Mouse (Mus musculus) forebrain, embryonic 15.5 days (tissue): Measurements from ENCODE around the gene 1700074P13Rik. TPM values are rescaled to one million over a fixed set of nuclear protein-coding genes. Genes with fewer than 3 reads are reported as not detected.
"Not testable (repeated sequence)": the region's sequence is repeated elsewhere in the genome, so short reads cannot be mapped to it uniquely, and the experiment has no call there.

Experiments used
- ATAC-seq: fragments of 200-750 bp; cut with Nextera tagmentation; replicated peaks from 2 replicates; pipeline ENCODE4 v1.8.0; 2017; ENCODE audit warnings: mild to moderate bottlenecking, moderate TSS enrichment, moderate library complexity
- H3K27ac ChIP-seq: fragments of 300-500 bp; sonication (generic); replicated peaks from 2 replicates; pipeline ENCODE4 v1.5.1; 2015; ENCODE audit warnings: mild to moderate bottlenecking, inconsistent platforms
- H3K27me3 ChIP-seq: fragments of 300-500 bp; sonication (generic); 2 replicates; pipeline ENCODE4 v1.6.1; 2015; ENCODE audit warnings: inconsistent platforms
- H3K36me3 ChIP-seq: fragments of 300-500 bp; sonication (generic); 2 replicates; pipeline ENCODE4 v1.6.1; 2015; ENCODE audit warnings: mild to moderate bottlenecking, inconsistent platforms
- H3K4me1 ChIP-seq: fragments of 300-500 bp; sonication (generic); 2 replicates; pipeline ENCODE4 v1.6.1; 2015; ENCODE audit warnings: inconsistent platforms
- H3K4me2 ChIP-seq: fragments of 300-500 bp; sonication (generic); replicated peaks from 2 replicates; pipeline ENCODE4 v1.6.1; 2015; ENCODE audit warnings: mild to moderate bottlenecking, inconsistent platforms
- H3K4me3 ChIP-seq: fragments of 300-500 bp; sonication (generic); 2 replicates; pipeline ENCODE4 v1.5.1; 2015; ENCODE audit warnings: mild to moderate bottlenecking, inconsistent platforms
- H3K9ac ChIP-seq: fragments of 300-500 bp; sonication (generic); replicated peaks from 2 replicates; pipeline ENCODE4 v1.6.1; 2015; ENCODE audit warnings: mild to moderate bottlenecking, inconsistent platforms
- H3K9me3 ChIP-seq: fragments of 300-500 bp; sonication (generic); 2 replicates; pipeline ENCODE4 v1.6.1; 2016; ENCODE audit warnings: inconsistent platforms
- WGBS: fragments of 180-500 bp; shearing (Covaris S2); methylation state at CpG from one replicate; pipeline ENCODE4 v1.1.7; 2015; ENCODE audit warnings: mixed read lengths; 5-methylcytosine and 5-hydroxymethylcytosine counted together
- polyA plus RNA-seq: library from polyadenylated mRNA; unstranded; fragments of >200 nt; fragmentation: Nextera tagmentation; extraction: Ambion mirVana; gene quantifications from 2 replicates; pipeline ENCODE4 v1.2.1, GENCODE M21; 2015

The 1700074P13Rik gene
- not detected in 2 replicates for polyA plus RNA-seq

GRCm38 (mm10) chr6:40940457-40940856 is at the start of gene 1700074P13Rik:
Gene 1700074P13Rik (minus strand): TSS chr6:40940557.
- Histone ChIP-seq H3K27me3 (no peaks in the 10 kb centered on the region), H3K9me3 (no peaks in the 10 kb centered on the region), H3K4me3 (no peak within 1 kb of the TSS), H3K4me1 (no peaks in the 10 kb centered on the region), H3K27ac (no peak within 1 kb of the TSS), H3K4me2 (no peak within 1 kb of the TSS), H3K36me3 (no peaks in the 10 kb centered on the region), H3K9ac (no peak within 1 kb of the TSS)
- ATAC-seq, result no peak
- 94% methylated on average over 10 of the region's 10 CpGs for WGBS

GRCm38 (mm10) chr6:40964454-40964853 is 24.1 kb upstream of the 1700074P13Rik start, which contains the start of gene 1810009J06Rik:
Gene 1810009J06Rik (plus strand): TSS chr6:40964754.
- not testable (repeated sequence) for H3K27me3 ChIP-seq, H3K27ac ChIP-seq, ATAC-seq, H3K9me3 ChIP-seq, H3K4me1 ChIP-seq, H3K9ac ChIP-seq, H3K4me3 ChIP-seq, H3K36me3 ChIP-seq, H3K4me2 ChIP-seq
- 91% methylated on average over 2 of the region's 2 CpGs for WGBS

GRCm38 (mm10) chr6:40953716-40954115 is 13.4 kb upstream of the 1700074P13Rik start:
- Histone ChIP-seq H3K27ac (no peak overlapping the region), H3K9me3 (no peaks in the 10 kb centered on the region)
- 66% methylated on average over 2 of the region's 2 CpGs for WGBS

GRCm38 (mm10) chr6:40951770-40952169 is 11.4 kb upstream of the 1700074P13Rik start, which contains the start of gene Gm4744:
Gene Gm4744 (minus strand): TSS chr6:40951870.
- Histone ChIP-seq H3K4me1 (no peaks in the 10 kb centered on the region), H3K27ac (no peak within 1 kb of the TSS), H3K4me3 (no peak within 1 kb of the TSS), H3K9me3 (no peaks in the 10 kb centered on the region), H3K4me2 (no peak within 1 kb of the TSS), H3K36me3 (no peaks in the 10 kb centered on the region), H3K27me3 (no peaks in the 10 kb centered on the region), H3K9ac (no peak within 1 kb of the TSS)
- ATAC-seq, result no peak

More at GRCm38 (mm10) chr6:40953716-40954115, 13.4 kb upstream of the 1700074P13Rik start:
- Histone ChIP-seq H3K27me3 (no peaks in the 10 kb centered on the region), H3K4me3 (no peak overlapping the region), H3K4me2 (no peak overlapping the region), H3K36me3 (no peaks in the 10 kb centered on the region), H3K4me1 (no peaks in the 10 kb centered on the region), H3K9ac (no peak overlapping the region)
- no peak for ATAC-seq

- no peaks in the 10 kb centered on the region for H3K36me3 ChIP-seq
- no peak overlapping the region for H3K9ac ChIP-seq
- H3K4me3 ChIP-seq, result no peak overlapping the region
- no peak for ATAC-seq
- H3K27ac ChIP-seq, result no peak overlapping the region
- H3K9me3 ChIP-seq, result no peaks in the 10 kb centered on the region
- no peaks in the 10 kb centered on the region for H3K27me3 ChIP-seq
- WGBS, result 83% methylated on average over 4 of the region's 4 CpGs
- H3K4me2 ChIP-seq, result no peak overlapping the region
- H3K4me1 ChIP-seq, result no peaks in the 10 kb centered on the region
These were observed 20.4 kb downstream of the 1700074P13Rik start for GRCm38 (mm10) chr6:40919954-40920353.

GRCm38 (mm10) chr6:40900287-40900686 is 40.1 kb downstream of the 1700074P13Rik start, which contains the start of gene Prss58:
Gene Prss58 (minus strand): TSS chr6:40900387.
- Histone ChIP-seq H3K36me3 (no peaks in the 10 kb centered on the region), H3K4me2 (no peak within 1 kb of the TSS), H3K27me3 (no peaks in the 10 kb centered on the region), H3K27ac (no peak within 1 kb of the TSS), H3K9ac (no peak within 1 kb of the TSS), H3K9me3 (no peaks in the 10 kb centered on the region), H3K4me1 (no peaks in the 10 kb centered on the region), H3K4me3 (no peak within 1 kb of the TSS)
- ATAC-seq, result no peak

- Histone ChIP-seq H3K9me3 (no peaks in the 10 kb centered on the region), H3K4me3 (no peak overlapping the region), H3K4me2 (no peak overlapping the region), H3K27ac (no peak overlapping the region), H3K36me3 (no peaks in the 10 kb centered on the region), H3K9ac (no peak overlapping the region), H3K27me3 (no peaks in the 10 kb centered on the region), H3K4me1 (no peaks in the 10 kb centered on the region)
- 90% methylated on average over 1 of the region's 1 CpGs for WGBS
- no peak for ATAC-seq
These were observed 45.6 kb downstream of the 1700074P13Rik start for GRCm38 (mm10) chr6:40894716-40895115.

- no peaks in the 10 kb centered on the region for H3K27me3 ChIP-seq
- WGBS, result 42% methylated on average over 7 of the region's 7 CpGs
- no peak overlapping the region for H3K27ac ChIP-seq
- no peak overlapping the region for H3K9ac ChIP-seq
- H3K36me3 ChIP-seq, result no peaks in the 10 kb centered on the region
- no peak overlapping the region for H3K4me2 ChIP-seq
- ATAC-seq, result no peak
- H3K9me3 ChIP-seq, result no peaks in the 10 kb centered on the region
- no peaks in the 10 kb centered on the region for H3K4me1 ChIP-seq
- no peak overlapping the region for H3K4me3 ChIP-seq
These were observed 46.8 kb downstream of the 1700074P13Rik start for GRCm38 (mm10) chr6:40893577-40893976.

GRCm38 (mm10) chr6:40891754-40892153 is 48.6 kb downstream of the 1700074P13Rik start:
- H3K4me2 ChIP-seq, result no peak overlapping the region
- no peaks in the 10 kb centered on the region for H3K9me3 ChIP-seq
- WGBS, result 85% methylated on average over 4 of the region's 4 CpGs
- no peaks in the 10 kb centered on the region for H3K36me3 ChIP-seq
- no peaks in the 10 kb centered on the region for H3K4me1 ChIP-seq
- H3K27ac ChIP-seq, result no peak overlapping the region
- no peak overlapping the region for H3K4me3 ChIP-seq
- H3K9ac ChIP-seq, result no peak overlapping the region
- no peak for ATAC-seq
- H3K27me3 ChIP-seq, result no peaks in the 10 kb centered on the region

GRCm38 (mm10) chr6:40890973-40891372 is 49.4 kb downstream of the 1700074P13Rik start:
- ATAC-seq, result no peak
- Histone ChIP-seq H3K4me3 (no peak overlapping the region), H3K9ac (no peak overlapping the region), H3K9me3 (no peaks in the 10 kb centered on the region), H3K36me3 (no peaks in the 10 kb centered on the region), H3K27me3 (no peaks in the 10 kb centered on the region), H3K27ac (no peak overlapping the region), H3K4me2 (no peak overlapping the region), H3K4me1 (no peaks in the 10 kb centered on the region)
- WGBS, result 82% methylated on average over 1 of the region's 1 CpGs

- no peak for ATAC-seq
- no peak within 1 kb of the TSS for H3K4me3 ChIP-seq
- H3K9ac ChIP-seq, result no peak within 1 kb of the TSS
- H3K27ac ChIP-seq, result no peak within 1 kb of the TSS
- no peak within 1 kb of the TSS for H3K4me2 ChIP-seq
- H3K9me3 ChIP-seq, result no peaks in the 10 kb centered on the region
- no peaks in the 10 kb centered on the region for H3K27me3 ChIP-seq
- 89% methylated on average over 3 of the region's 3 CpGs for WGBS
- H3K4me1 ChIP-seq, result no peaks in the 10 kb centered on the region
- H3K36me3 ChIP-seq, result no peaks in the 10 kb centered on the region
These were observed 53.0 kb downstream of the 1700074P13Rik start, which contains the start of gene Moxd2 for GRCm38 (mm10) chr6:40887394-40887793. Gene Moxd2 (minus strand): TSS chr6:40887494.
